Mouse (Mus musculus): ENCODE measurements at regions not wholly inside any gene's neighbourhood (a gene's known extent, or its start where the extent isn't known, plus 50 kb on each side); places are given as distances from the start of the nearest gene placed in this dataset.

- H3K4me2 ChIP-seq = no peak overlapping the region
- WGBS (ENCODE audit: insufficient replicate concordance) = 52% methylated on average over 5 of the region's 5 CpGs
- no peak for ATAC-seq (ENCODE audit: low read depth)
These were observed 1254.8 kb downstream of the Pla2g4a start for GRCm38 (mm10) chr1:148706271-148706807.

GRCm38 (mm10) chr1:148700599-148700954 lies 1260.5 kb downstream of the Pla2g4a start:
- H3K4me3 ChIP-seq (replicated peaks) = no peak overlapping the region
- no peaks in the 10 kb centered on the region for H3K4me1 ChIP-seq (replicated peaks)
- ATAC-seq (ENCODE audit: low read depth) = no peak

More at GRCm38 (mm10) chr1:148706271-148706807, 1254.8 kb downstream of the Pla2g4a start:
- Histone ChIP-seq H3K4me1 (replicated peaks) (no peaks in the 10 kb centered on the region), H3K9ac (no peak overlapping the region), H3K27ac (no peak overlapping the region), H3K36me3 (no peaks in the 10 kb centered on the region), H3K4me3 (replicated peaks) (no peak overlapping the region), H3K9me3 (replicated peaks) (no peaks in the 10 kb centered on the region), H3K27me3 (no peaks in the 10 kb centered on the region)
- no peak for DNase-seq

GRCm38 (mm10) chr1:148699854-148700598 lies 1261.1 kb downstream of the Pla2g4a start:
- Histone ChIP-seq H3K9me3 (replicated peaks) (no peaks in the 10 kb centered on the region), H3K4me2 (no peak overlapping the region), H3K4me3 (replicated peaks) (no peak overlapping the region), H3K9ac (no peak overlapping the region), H3K4me1 (replicated peaks) (no peaks in the 10 kb centered on the region), H3K36me3 (no peaks in the 10 kb centered on the region), H3K27me3 (no peaks in the 10 kb centered on the region), H3K27ac (no peak overlapping the region)
- no peak for ATAC-seq (ENCODE audit: low read depth)
- 58% methylated on average over 2 of the region's 2 CpGs for WGBS (ENCODE audit: insufficient replicate concordance)
- no peak for DNase-seq

More at GRCm38 (mm10) chr1:148700599-148700954, 1260.5 kb downstream of the Pla2g4a start:
- no peaks in the 10 kb centered on the region for H3K27me3 ChIP-seq
- H3K4me2 ChIP-seq = no peak overlapping the region
- H3K27ac ChIP-seq = no peak overlapping the region
- no peaks in the 10 kb centered on the region for H3K36me3 ChIP-seq
- no peaks in the 10 kb centered on the region for H3K9me3 ChIP-seq (replicated peaks)
- H3K9ac ChIP-seq = no peak overlapping the region
- no peak for DNase-seq
- WGBS (ENCODE audit: insufficient replicate concordance) = 43% methylated on average over 3 of the region's 3 CpGs

GRCm38 (mm10) chr1:148690085-148690484 lies 1271.0 kb downstream of the Pla2g4a start:
- 57% methylated on average over 2 of the region's 2 CpGs for WGBS (ENCODE audit: insufficient replicate concordance)

GRCm38 (mm10) chr1:148689618-148690017 lies 1271.5 kb downstream of the Pla2g4a start:
- Histone ChIP-seq H3K4me3 (replicated peaks) (no peak overlapping the region), H3K36me3 (no peaks in the 10 kb centered on the region), H3K4me1 (replicated peaks) (no peaks in the 10 kb centered on the region), H3K27me3 (no peaks in the 10 kb centered on the region), H3K9ac (no peak overlapping the region), H3K9me3 (replicated peaks) (no peaks in the 10 kb centered on the region), H3K27ac (no peak overlapping the region), H3K4me2 (no peak overlapping the region)
- ATAC-seq (ENCODE audit: low read depth) = no peak
- no peak for DNase-seq
- 70% methylated on average over 4 of the region's 4 CpGs for WGBS (ENCODE audit: insufficient replicate concordance)

More at GRCm38 (mm10) chr1:148690085-148690484, 1271.0 kb downstream of the Pla2g4a start:
- no peak overlapping the region for H3K4me2 ChIP-seq
- no peaks in the 10 kb centered on the region for H3K9me3 ChIP-seq (replicated peaks)
- H3K36me3 ChIP-seq = no peaks in the 10 kb centered on the region
- no peaks in the 10 kb centered on the region for H3K4me1 ChIP-seq (replicated peaks)
- ATAC-seq (ENCODE audit: low read depth) = no peak
- no peaks in the 10 kb centered on the region for H3K27me3 ChIP-seq
- DNase-seq = no peak
- H3K4me3 ChIP-seq (replicated peaks) = no peak overlapping the region
- H3K9ac ChIP-seq = no peak overlapping the region
- no peak overlapping the region for H3K27ac ChIP-seq

GRCm38 (mm10) chr1:148675516-148675915 lies 1285.6 kb downstream of the Pla2g4a start:
- DNase-seq (no peak), ATAC-seq (ENCODE audit: low read depth) (no peak)
- Histone ChIP-seq H3K9ac (no peak overlapping the region), H3K4me2 (no peak overlapping the region), H3K4me1 (replicated peaks) (no peaks in the 10 kb centered on the region), H3K9me3 (replicated peaks) (no peaks in the 10 kb centered on the region), H3K27ac (no peak overlapping the region), H3K4me3 (replicated peaks) (no peak overlapping the region), H3K36me3 (no peaks in the 10 kb centered on the region), H3K27me3 (no peaks in the 10 kb centered on the region)

- ATAC-seq (ENCODE audit: low read depth) (no peak), DNase-seq (no peak)
- Histone ChIP-seq H3K36me3 (no peaks in the 10 kb centered on the region), H3K4me1 (replicated peaks) (no peaks in the 10 kb centered on the region), H3K27me3 (no peaks in the 10 kb centered on the region), H3K9ac (no peak overlapping the region), H3K4me2 (no peak overlapping the region), H3K27ac (no peak overlapping the region), H3K4me3 (replicated peaks) (no peak overlapping the region), H3K9me3 (replicated peaks) (no peaks in the 10 kb centered on the region)
- 57% methylated on average over 4 of the region's 4 CpGs for WGBS (ENCODE audit: insufficient replicate concordance)
These were observed 1296.7 kb downstream of the Pla2g4a start for GRCm38 (mm10) chr1:148664409-148664808.

- ATAC-seq (ENCODE audit: low read depth) = no peak
- 70% methylated on average over 1 of the region's 1 CpGs for WGBS (ENCODE audit: insufficient replicate concordance)
- no peak overlapping the region for H3K27ac ChIP-seq
- DNase-seq = no peak
- no peaks in the 10 kb centered on the region for H3K27me3 ChIP-seq
- H3K9ac ChIP-seq = no peak overlapping the region
- no peaks in the 10 kb centered on the region for H3K9me3 ChIP-seq (replicated peaks)
- no peak overlapping the region for H3K4me2 ChIP-seq
- no peaks in the 10 kb centered on the region for H3K36me3 ChIP-seq
- H3K4me3 ChIP-seq (replicated peaks) = no peak overlapping the region
- H3K4me1 ChIP-seq (replicated peaks) = no peaks in the 10 kb centered on the region
These were observed 1304.1 kb downstream of the Pla2g4a start for GRCm38 (mm10) chr1:148656990-148657389.
